Mouse (Mus musculus): ENCODE results near the gene Alox12. TPM values are rescaled to one million over a fixed set of nuclear protein-coding genes. Genes with fewer than 3 reads are reported as not detected.

The Alox12 gene
- 2.5 and 7.8 TPM in 2 replicates for polyA plus RNA-seq (2012; rRNA removed; ENCODE audit: low replicate concordance)

DNA sequence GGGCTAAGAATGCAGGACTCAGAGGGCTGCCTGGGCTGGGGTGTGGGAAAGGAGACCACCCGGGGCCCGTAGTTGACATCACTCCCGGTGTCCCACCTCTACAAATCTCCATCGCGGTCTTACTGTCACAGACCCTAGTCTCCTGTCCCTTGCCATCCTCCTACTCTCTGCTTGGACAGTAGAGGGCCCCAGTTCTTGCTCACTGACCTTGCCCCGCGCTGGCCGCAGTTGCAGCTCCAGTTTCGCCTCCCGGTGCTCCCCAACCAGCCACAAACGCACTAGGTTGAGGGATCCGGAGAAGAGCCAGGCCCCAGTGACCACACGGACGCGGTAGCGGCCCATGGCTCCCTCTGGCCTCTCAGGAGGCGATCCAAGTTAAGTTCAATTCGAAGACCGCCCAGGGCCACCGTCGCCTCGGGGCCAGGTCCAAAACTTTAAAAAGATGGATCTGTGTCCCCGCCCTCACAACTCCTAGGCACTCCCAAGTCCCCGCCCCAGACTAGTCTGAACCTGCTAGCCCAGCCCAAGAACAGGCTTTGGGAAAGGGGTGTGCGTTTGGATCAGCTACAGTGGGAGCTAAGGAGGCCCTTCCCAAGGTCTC, at the start of gene Alox12:
Alox12 (minus strand) TSS at position 423 of the 601 bp plus-strand sequence.

GRCm38 (mm10) chr11:70239541-70240279, 15.4 kb downstream of the Alox12 start, which contains the start of the genes Gm21988 and Rnasek:
Gm21988 (minus strand) TSS chr11:70239830.
Rnasek (minus strand) TSS chr11:70239842.

GRCm38 (mm10) chr11:70237457-70238167, 17.5 kb downstream of the Alox12 start, which contains the start of gene 0610010K14Rik:
0610010K14Rik (minus strand) TSS chr11:70237914.

GRCm38 (mm10) chr11:70229260-70230010, 25.7 kb downstream of the Alox12 start, which contains the start of gene Bcl6b:
Bcl6b (minus strand) TSS chr11:70229798.

DNA sequence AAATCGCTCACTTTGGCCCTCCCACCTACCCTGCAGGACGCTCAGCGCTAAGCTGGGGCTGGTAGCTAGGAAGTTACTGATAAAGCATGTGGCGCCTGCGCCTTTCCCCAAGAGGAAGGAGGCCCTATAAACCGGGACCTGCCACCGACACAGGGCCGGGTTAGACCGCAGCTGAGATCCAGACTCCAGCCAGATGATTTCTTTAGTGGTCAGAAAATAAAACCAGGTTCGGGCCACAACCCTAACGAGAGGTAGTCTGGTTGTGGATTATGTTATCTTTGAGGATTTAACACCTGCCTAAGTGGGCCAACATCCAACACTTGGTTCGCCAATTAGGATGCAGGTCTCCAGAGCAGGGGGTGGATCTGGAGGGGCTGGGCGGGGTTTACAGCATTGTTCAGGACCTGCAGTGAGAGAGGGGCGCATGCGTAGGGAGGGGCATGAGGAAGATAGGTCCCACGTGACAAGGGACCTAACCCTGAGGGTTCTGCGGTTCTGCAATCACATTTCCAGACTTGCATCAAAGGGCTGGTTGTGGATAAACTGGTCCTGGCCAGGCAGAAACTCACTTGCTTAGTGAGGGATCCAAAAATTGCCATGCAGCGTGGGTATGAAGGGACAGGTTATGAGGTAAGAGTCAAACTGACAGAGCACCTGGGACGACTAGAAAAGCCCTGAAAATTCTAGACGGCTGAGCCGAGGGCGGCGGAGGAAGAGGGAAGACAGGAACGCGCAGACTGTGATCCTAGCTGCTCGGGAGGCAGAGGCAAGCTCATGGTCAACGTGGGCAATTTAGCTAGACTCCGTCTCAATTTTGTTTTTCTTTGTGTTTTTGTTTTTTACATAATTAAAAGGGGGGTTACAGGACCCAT, 34.2 kb downstream of the Alox12 start, which contains the start of gene Slc16a13:
Slc16a13 (minus strand) TSS at position 334 of the 872 bp plus-strand sequence.

DNA sequence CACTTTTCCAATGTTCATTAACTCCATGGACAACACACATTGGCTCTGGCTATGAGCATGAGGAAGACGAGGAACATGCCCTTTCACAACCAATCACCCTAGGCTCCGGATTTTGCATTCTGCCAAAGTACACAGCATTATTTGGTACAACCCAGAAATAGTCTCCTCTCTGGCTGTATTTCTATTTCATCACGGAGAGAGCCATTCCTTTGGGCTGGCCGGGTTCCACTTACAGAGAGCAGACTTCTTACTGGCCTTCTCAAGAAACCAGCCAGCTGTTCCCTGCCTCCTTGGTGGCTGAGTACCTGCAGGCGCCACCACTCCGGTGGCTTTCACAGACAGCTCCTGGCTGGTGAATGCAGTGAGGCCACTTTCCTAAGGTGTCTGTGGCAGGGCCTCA, 42.7 kb downstream of the Alox12 start, which contains the start of gene Slc16a11:
Slc16a11 (plus strand) TSS at position 330 of the 400 bp plus-strand sequence.

Other genes with a start within 250 kb of the Alox12 start
- gene Acadvl, start 239.9 kb downstream of the Alox12 start, polyA plus RNA-seq (2012; rRNA removed; ENCODE audit: low replicate concordance), result 153 and 251 TPM in 2 replicates
- 16.9 and 56.2 TPM in 2 replicates for gene Dlg4, start 238.4 kb downstream of the Alox12 start, polyA plus RNA-seq (2012; rRNA removed; ENCODE audit: low replicate concordance)
- gene Asgr1, start 201.3 kb downstream of the Alox12 start, polyA plus RNA-seq (2012; rRNA removed; ENCODE audit: low replicate concordance), result 0.13 and 0.24 TPM in 2 replicates
- gene Asgr2, start 162.7 kb downstream of the Alox12 start, polyA plus RNA-seq (2012; rRNA removed; ENCODE audit: low replicate concordance), result 1.3 and 5.5 TPM in 2 replicates
- 25.4 and 35.8 TPM in 2 replicates for gene Mgl2, start 125.0 kb downstream of the Alox12 start, polyA plus RNA-seq (2012; rRNA removed; ENCODE audit: low replicate concordance)
- 32.3 and 46.6 TPM in 2 replicates for gene Clec10a, start 99.2 kb downstream of the Alox12 start, polyA plus RNA-seq (2012; rRNA removed; ENCODE audit: low replicate concordance)
- gene Slc16a11, start 42.6 kb downstream of the Alox12 start, polyA plus RNA-seq (2012; rRNA removed; ENCODE audit: low replicate concordance), result 3.5 and 5.8 TPM in 2 replicates
- 4.4 and 8.0 TPM in 2 replicates for gene Slc16a13, start 34.3 kb downstream of the Alox12 start, polyA plus RNA-seq (2012; rRNA removed; ENCODE audit: low replicate concordance)
- 15.2 and 24.6 TPM in 2 replicates for gene Bcl6b, start 25.6 kb downstream of the Alox12 start, polyA plus RNA-seq (2012; rRNA removed; ENCODE audit: low replicate concordance)
- gene 0610010K14Rik, start 17.4 kb downstream of the Alox12 start, polyA plus RNA-seq (2012; rRNA removed; ENCODE audit: low replicate concordance), result 56.7 and 89.9 TPM in 2 replicates
- gene Gm21988, start 15.5 kb downstream of the Alox12 start, polyA plus RNA-seq (2012; rRNA removed; ENCODE audit: low replicate concordance), result 8.0 and 8.3 TPM in 2 replicates
- 223 and 400 TPM in 2 replicates for gene Rnasek, start 15.5 kb downstream of the Alox12 start, polyA plus RNA-seq (2012; rRNA removed; ENCODE audit: low replicate concordance)
- gene Alox12e, start 67.3 kb upstream of the Alox12 start, polyA plus RNA-seq (2012; rRNA removed; ENCODE audit: low replicate concordance), result 0.19 and 16.2 TPM in 2 replicates
- gene Alox15, start 96.7 kb upstream of the Alox12 start, polyA plus RNA-seq (2012; rRNA removed; ENCODE audit: low replicate concordance), result 2.7 and 62.7 TPM in 2 replicates
- gene Pelp1, start 154.7 kb upstream of the Alox12 start, polyA plus RNA-seq (2012; rRNA removed; ENCODE audit: low replicate concordance), result 20.8 and 30.6 TPM in 2 replicates
- 59.2 and 84.6 TPM in 2 replicates for gene Arrb2, start 177.3 kb upstream of the Alox12 start, polyA plus RNA-seq (2012; rRNA removed; ENCODE audit: low replicate concordance)
- 25.2 and 25.9 TPM in 2 replicates for gene Med11, start 196.6 kb upstream of the Alox12 start, polyA plus RNA-seq (2012; rRNA removed; ENCODE audit: low replicate concordance)
- gene Zmynd15, start 204.1 kb upstream of the Alox12 start, polyA plus RNA-seq (2012; rRNA removed; ENCODE audit: low replicate concordance), result 6.1 and 13.8 TPM in 2 replicates
- 22.2 and 63.5 TPM in 2 replicates for gene Cxcl16, start 204.6 kb upstream of the Alox12 start, polyA plus RNA-seq (2012; rRNA removed; ENCODE audit: low replicate concordance)
- gene Tm4sf5, start 249.9 kb upstream of the Alox12 start, polyA plus RNA-seq (2012; rRNA removed; ENCODE audit: low replicate concordance), result 0.99 and 1.3 TPM in 2 replicates